Mouse (Mus musculus) gastrocnemius, postnatal 25 days (tissue): ENCODE results near the gene Stat3. TPM values are rescaled to one million over a fixed set of nuclear protein-coding genes. Genes with fewer than 3 reads are reported as not detected.
A peak's percentile ranks its signal among the peaks of the same experiment; 100 is the strongest.

Experiments
- DNase-seq: peaks from one replicate; pipeline ENCODE4 v3.0.0; 2022
- total RNA-seq, 2 experiments: library from RNA; stranded (reverse); gene quantifications; 1 replicate in 1 of 2; 2 replicates in 1 of 2; pipeline ENCODE4 v1.2.3; 2021

The Stat3 gene
- total RNA-seq, 2 experiments from 2014 or later: 32.5 to 49.5 TPM

DNA sequence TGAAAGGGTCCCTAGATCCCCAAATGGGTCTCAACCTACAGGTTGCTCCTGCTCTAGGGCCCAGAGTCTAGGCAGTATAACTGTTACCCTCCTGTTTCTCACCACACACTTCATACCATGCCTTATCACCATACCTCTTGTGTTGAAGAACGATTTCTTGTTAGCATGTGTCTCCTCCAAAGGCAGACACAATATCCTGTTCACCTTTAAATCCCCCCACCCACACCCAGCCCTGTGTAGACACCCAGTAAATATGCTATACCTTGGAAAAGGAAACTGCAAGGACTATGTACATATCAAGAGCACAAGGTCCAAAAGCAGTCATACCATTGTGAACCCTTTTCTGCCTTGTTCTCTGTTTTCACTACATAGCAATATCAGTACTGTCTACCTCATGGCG is 87.3 kb downstream of the Stat3 start:
- no peak for DNase-seq

DNA sequence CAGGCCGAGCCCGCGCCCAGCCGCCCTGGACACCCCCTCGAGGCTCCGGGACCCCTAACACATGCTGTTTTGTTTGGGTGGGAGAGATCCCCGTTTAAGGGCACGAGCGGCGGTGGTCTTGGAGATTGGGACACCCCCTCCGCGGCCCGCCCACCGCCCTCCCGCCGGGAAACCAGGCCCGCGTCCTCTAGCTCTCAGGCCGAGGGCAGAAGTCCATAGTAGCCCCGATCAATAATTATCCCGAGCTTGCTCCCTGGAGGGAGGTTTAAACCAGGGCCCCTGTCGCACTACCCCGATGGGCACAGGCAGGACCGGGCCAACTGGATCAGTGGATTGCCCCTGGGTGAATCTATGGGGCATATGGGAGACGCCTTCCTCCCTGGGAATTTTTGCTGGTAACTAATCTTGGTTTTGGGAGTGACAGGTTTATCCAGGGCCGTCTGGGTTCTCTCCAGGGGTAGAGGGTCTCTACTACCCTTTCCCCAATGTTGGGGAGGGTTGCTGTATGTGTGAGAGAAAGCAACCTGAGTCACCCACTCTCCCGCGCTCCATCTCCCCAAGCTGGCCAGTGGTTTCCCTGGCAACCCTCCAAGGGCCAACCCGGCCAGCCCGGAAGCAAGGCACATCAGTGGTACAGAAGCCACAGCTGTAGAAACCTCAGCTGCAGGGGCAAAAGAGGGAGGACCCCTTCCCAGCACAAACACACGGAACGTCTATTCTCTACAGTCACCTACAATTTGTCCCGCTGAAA is 88.4 kb downstream of the Stat3 start:
- DNase-seq: peak; percentile 66

- DNase-seq: peak; percentile 82
Observed at GRCm38 (mm10) chr11:100850038-100850777, 89.1 kb downstream of the Stat3 start, which contains the start of gene Stat5b. Gene Stat5b, minus strand, starts transcription at chr11:100850724.

- DNase-seq: no peak
Observed at GRCm38 (mm10) chr11:100849456-100850037, 89.8 kb downstream of the Stat3 start.

GRCm38 (mm10) chr11:100848789-100849379 is 90.5 kb downstream of the Stat3 start:
- DNase-seq: no peak

DNA sequence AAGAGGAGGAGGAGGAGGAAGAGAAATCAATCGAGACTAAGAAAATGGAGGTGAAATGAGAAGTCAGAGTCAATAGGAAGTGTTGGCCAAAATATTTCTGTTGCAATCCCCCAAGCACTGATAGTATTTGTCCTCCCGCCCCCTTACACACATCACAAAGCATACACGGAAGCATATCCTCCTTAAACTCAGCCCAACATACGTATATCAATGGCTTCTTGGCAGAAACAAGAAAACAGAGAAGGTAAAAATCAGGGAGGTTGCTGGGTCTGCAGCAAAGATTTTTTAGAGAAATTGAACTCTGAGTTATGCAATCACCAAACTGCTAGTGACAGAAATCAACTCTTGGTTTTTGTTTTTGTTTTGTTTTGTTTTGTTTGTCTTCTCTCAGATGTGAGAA is 91.3 kb downstream of the Stat3 start:
- DNase-seq: no peak

DNA sequence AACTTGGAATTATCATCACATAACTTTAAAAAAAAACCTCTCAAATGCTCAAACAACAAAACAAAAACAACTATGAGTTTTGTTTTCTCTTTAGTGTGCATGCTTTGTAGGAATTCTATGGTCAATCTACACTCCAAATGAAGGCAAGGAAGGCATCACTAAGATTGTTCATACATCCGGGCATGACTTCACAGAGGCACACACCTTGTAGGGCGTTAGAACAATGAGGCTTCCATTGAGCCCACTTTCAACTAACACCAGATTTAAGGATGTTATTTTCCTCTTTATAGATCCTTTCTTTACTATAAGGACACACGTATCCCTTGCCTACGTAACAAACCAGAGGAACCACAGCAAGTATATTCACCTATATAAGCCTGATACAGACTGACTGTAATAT is 91.8 kb downstream of the Stat3 start:
- DNase-seq: no peak

DNA sequence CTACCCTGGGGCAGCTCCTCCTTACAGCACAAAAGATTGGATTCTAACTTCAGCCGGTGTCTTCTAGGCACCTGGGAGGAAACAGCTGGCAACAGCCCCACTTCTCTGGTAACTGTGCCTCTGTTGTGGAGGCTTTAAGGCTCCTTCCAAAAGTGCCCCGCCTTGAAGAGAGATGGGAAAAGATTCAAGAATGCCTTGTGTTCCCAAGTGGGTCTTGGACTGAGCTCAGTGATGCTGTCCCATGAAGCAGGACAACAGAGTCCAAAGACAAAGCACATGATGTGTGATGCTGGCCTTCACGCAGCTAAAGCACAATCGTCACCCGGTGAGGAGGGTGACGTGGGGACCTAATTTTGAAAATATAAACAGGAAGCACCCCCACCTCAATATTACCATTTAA is 93.5 kb downstream of the Stat3 start:
- peak; percentile 47 for DNase-seq

DNA sequence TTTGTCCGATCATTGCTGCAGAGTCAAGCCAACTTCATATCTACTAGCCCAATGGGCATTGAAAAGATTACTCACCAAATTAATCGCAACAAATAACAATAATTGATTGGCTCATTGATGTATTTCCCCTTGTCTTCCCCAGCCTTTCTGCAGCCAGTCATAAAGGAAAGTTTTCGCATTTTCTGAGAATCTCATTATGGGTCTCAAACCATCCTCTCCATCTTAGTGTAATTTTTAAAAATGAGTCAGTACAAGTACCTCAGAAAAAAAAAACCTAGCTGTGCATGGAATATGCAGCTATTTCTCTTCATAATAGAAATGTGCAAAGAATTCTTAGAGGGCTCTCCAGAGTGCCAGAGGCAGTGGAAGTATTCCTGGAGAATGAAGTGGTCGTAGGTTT is 95.2 kb downstream of the Stat3 start:
- no peak for DNase-seq

DNA sequence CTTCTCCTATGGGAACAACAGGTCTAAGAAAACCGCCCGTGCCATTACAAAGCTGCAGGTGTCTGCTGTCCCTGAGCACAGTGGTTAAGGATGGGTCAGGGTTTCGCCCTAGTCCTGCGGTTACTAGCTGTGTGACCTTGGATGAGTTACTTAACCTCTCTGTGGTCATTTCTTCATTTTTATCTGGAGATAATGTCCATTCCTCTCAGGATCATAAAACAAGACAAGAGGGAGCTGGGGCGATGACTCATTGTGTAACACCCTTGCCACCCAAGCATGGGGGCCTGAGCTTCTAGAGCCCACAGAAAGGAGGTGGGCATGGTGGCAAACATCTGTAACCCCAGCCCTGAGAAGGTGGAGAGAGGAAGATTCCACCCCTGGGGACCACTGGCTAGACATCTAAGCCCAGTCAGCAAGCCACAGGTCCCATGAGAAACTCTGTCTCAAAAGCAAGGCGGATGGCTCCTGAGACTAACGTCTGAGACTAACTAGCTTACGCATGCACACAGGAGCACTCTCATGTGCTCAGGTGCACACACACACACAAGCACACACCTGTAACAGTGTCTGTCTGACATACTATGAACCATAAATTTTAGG is 96.2 kb downstream of the Stat3 start:
- DNase-seq: no peak

GRCm38 (mm10) chr11:100842025-100842424 is 97.3 kb downstream of the Stat3 start:
- DNase-seq: no peak

DNA sequence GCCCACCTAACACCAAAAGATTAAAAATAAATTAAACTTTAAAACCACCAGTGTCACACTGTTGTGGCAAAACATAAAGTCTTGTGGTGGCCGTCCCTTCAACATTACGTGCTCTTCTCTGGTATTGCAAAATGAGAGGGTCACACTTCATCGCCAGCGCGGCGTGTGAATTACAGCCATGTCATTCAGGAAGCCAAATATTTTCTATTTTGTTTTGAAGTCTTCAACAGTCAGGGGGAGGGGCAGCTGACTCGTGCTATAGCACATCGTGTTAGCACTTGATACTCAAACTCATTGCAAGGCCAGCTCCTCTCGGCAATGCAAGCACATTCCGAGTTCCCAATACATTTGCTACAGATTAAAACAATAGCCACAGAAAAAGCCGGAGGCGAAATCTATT is 98.5 kb downstream of the Stat3 start:
- no peak for DNase-seq

DNA sequence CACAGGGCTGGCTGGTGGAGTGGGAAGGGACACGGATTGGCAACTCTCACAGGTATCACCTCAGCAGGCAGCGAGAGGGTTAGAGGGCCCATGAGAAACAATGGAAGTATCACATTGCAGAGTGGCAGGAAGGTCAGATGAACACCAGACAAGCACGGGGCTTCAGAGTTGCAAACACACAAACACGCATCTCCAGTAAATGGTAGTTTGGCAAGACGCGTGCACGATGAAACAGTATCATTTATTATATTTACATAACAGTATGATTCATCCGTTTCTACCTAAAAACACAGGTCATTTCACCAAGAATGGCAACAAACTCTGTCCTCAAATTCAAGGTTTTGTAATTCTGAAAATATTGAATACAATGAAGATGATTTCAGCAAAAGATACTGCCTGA is 99.8 kb downstream of the Stat3 start:
- no peak for DNase-seq

GRCm38 (mm10) chr11:100838894-100839293 is 100.4 kb downstream of the Stat3 start:
- no peak for DNase-seq

GRCm38 (mm10) chr11:100836923-100837702 is 102.2 kb downstream of the Stat3 start:
- no peak for DNase-seq

Other genes starting within 250 kb of the Stat3 start
- gene Zfp385c, start 247.1 kb downstream of the Stat3 start, total RNA-seq: under 1 TPM; 0.31 to 0.70 TPM
- 1 to 10 TPM in 1 of 2 experiments, under 1 TPM in 1; 0.77 to 1.2 TPM for gene Dhx58, start 235.3 kb downstream of the Stat3 start, total RNA-seq
- 10 to 100 TPM; 11.7 to 11.8 TPM for gene Kat2a, start 227.1 kb downstream of the Stat3 start, total RNA-seq
- gene Hspb9, start 225.7 kb downstream of the Stat3 start, total RNA-seq: not detected
- 10 to 100 TPM; 40.4 to 43.1 TPM for gene Rab5c, start 201.3 kb downstream of the Stat3 start, total RNA-seq
- not detected for gene Kcnh4, start 179.6 kb downstream of the Stat3 start, total RNA-seq
- gene Hcrt, start 176.6 kb downstream of the Stat3 start, total RNA-seq: not detected
- 1 to 10 TPM; 4.8 to 4.9 TPM for gene Ghdc, start 168.6 kb downstream of the Stat3 start, total RNA-seq
- 100 to 1,000 TPM in 1 of 2 experiments, 10 to 100 TPM in 1; 93.2 to 126 TPM for gene Stat5b, start 88.8 kb downstream of the Stat3 start, total RNA-seq
- gene Stat5a, start 80.2 kb downstream of the Stat3 start, total RNA-seq: 10 to 100 TPM; 10.9 to 14.8 TPM
- 100 to 1,000 TPM; 175 to 196 TPM for gene Cavin1, start 31.3 kb upstream of the Stat3 start, total RNA-seq
- 10 to 100 TPM; 56.9 to 60.0 TPM for gene Atp6v0a1, start 69.9 kb upstream of the Stat3 start, total RNA-seq
- 1 to 10 TPM; 3.3 to 3.9 TPM for gene Naglu, start 130.5 kb upstream of the Stat3 start, total RNA-seq
- gene Hsd17b1, start 138.9 kb upstream of the Stat3 start, total RNA-seq: not detected
- 10 to 100 TPM in 1 of 2 experiments, 1 to 10 TPM in 1; 7.9 to 10.3 TPM for gene Coasy, start 143.0 kb upstream of the Stat3 start, total RNA-seq
- gene Mlx, start 147.7 kb upstream of the Stat3 start, total RNA-seq: 10 to 100 TPM in 1 of 2 experiments, 1 to 10 TPM in 1; 7.5 to 11.0 TPM
- 1 to 10 TPM; 1.5 to 1.7 TPM for gene Psmc3ip, start 155.9 kb upstream of the Stat3 start, total RNA-seq
- 10 to 100 TPM; 28.4 to 29.9 TPM for gene Retreg3, start 180.4 kb upstream of the Stat3 start, total RNA-seq
- 10 to 100 TPM; 22.8 to 23.4 TPM for gene Tubg1, start 180.4 kb upstream of the Stat3 start, total RNA-seq
- gene Tubg2, start 216.4 kb upstream of the Stat3 start, total RNA-seq: 1 to 10 TPM; 2.7 to 2.8 TPM
- 1 to 10 TPM in 1 of 2 experiments, under 1 TPM in 1; 0.99 to 2.2 TPM for gene Cntnap1, start 231.0 kb upstream of the Stat3 start, total RNA-seq
- gene Plekhh3, start 231.8 kb upstream of the Stat3 start, total RNA-seq: 10 to 100 TPM; 18.4 to 24.0 TPM
- gene Ccr10, start 235.9 kb upstream of the Stat3 start, total RNA-seq: not detected